Mouse (Mus musculus) spleen, adult 2 months (tissue): ENCODE results near the gene Gnb5.

Experiments
- CTCF ChIP-seq: fragments of 200-500 bp; IDR thresholded peaks from 2 replicates; pipeline ENCODE4 v1.5.1; 2011; ENCODE audit warnings: mild to moderate bottlenecking, inconsistent platforms; ENCODE audit not compliant: insufficient read depth, insufficient read length, insufficient replicate concordance; ENCODE audit errors: extremely low read depth
- POLR2A ChIP-seq: fragments of 200-500 bp; IDR thresholded peaks from 2 replicates; pipeline ENCODE4 v1.6.1; 2011; ENCODE audit warnings: low read depth, low read length, inconsistent platforms

DNA sequence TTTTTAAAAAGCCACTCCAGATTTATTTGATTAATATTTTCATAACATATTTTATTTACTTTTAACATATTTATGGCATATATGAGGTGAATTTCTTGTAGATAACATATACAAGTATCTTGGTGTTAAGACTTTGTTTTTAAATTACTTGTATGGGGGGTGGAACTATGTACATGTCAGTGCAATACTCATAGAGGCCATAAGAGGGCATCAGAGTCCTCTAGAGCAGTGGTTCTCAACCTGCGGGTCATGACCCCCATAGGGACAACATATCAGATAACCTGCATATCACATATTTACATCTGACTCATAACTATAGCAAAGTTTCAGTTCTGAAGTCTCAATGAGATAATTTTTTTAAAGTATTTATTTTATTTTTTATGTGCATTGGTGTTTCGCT is 6.7 kb upstream of the Gnb5 start:
- TF ChIP-seq POLR2A (no peak), CTCF (no peak)
